Mouse (Mus musculus): ENCODE measurements around the gene Pkp4. TPM values are rescaled to one million over a fixed set of nuclear protein-coding genes. Genes with fewer than 3 reads are reported as not detected.

Pkp4 gene
- polyA plus RNA-seq, 1 experiment from 2014 or later, result 28.3 TPM

GRCm38 (mm10) chr2:59167830-59168229 is 7.2 kb downstream of the Pkp4 start:
- Histone ChIP-seq H3K4me1 (peaks cover 23% of the 10 kb centered on the region), H3K4me3 (no peak overlapping the region), H3K4me2 (no peak overlapping the region), H3K9ac (no peak overlapping the region), H3K9me3 (no peaks in the 10 kb centered on the region), H3K27me3 (no peaks in the 10 kb centered on the region), H3K36me3 (no peaks in the 10 kb centered on the region), H3K27ac (no peak overlapping the region)
- WGBS, result 70% methylated on average over 4 of the region's 4 CpGs
- no peak for ATAC-seq (ENCODE audit: insufficient number of reproducible peaks, insufficient read depth, low FRiP score, low TSS enrichment, low read depth)

DNA sequence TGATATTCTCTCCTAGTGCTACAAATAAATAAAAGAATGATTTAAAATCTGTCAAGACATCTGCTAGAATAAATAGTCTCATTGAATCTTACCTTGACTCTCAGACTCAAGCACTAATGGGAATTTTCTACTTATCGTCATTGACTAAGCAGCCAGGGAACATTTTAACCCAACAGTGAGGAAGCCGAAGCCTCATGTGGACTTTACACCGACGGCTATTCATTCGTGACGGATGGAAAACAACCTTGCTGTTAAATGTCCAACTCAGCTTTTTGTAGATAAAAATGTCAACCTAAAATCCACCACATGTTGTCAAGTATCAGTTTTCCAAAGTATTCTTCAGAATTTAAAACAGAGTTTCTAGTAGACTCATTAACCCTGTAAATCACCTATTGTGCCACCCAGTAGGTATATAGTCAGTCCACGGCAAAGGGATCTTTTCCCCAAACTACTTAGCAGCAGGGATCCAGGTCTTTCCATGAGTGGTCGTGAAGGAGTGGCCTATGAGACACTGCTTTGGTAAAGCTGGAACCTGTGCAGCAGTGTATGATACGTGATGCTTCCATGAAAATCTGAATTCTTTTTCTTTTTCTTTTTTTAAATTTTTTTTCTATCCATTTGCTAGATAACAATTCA is 9.0 kb downstream of the Pkp4 start:
- 85% methylated on average over 9 of the region's 9 CpGs for WGBS
- Histone ChIP-seq H3K9ac (no peak overlapping the region), H3K4me1 (peaks cover 22% of the 10 kb centered on the region)

DNA sequence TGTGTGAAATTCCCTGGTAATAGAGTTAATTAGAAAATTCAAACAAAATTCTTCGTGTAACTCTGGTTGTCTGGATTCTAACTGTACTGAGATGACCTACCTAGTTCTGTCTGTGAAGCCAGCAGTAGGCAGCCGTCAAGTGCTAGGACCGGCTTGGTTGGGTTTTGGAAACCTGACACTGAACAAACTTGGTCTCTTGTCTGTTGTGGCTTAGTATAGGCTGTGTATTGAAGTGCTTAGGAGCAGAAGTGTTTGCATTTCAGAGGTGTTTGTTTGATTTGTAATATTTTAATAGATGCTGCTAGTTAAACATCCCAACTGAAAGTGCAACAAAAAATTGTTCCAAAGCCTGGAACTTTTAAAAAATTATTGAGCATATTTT is 9.5 kb downstream of the Pkp4 start:
- no peak for ATAC-seq (ENCODE audit: insufficient number of reproducible peaks, insufficient read depth, low FRiP score, low TSS enrichment, low read depth)
- Histone ChIP-seq H3K9ac (no peak overlapping the region), H3K27me3 (no peaks in the 10 kb centered on the region), H3K4me3 (no peak overlapping the region), H3K4me1 (peaks cover 22% of the 10 kb centered on the region), H3K9me3 (no peaks in the 10 kb centered on the region), H3K36me3 (no peaks in the 10 kb centered on the region), H3K4me2 (no peak overlapping the region), H3K27ac (no peak overlapping the region)
- WGBS, result 53% methylated on average over 3 of the region's 3 CpGs

More for the DNA sequence above, 9.0 kb downstream of the Pkp4 start:
- Histone ChIP-seq H3K4me3 (no peak overlapping the region), H3K4me2 (no peak overlapping the region), H3K9me3 (no peaks in the 10 kb centered on the region), H3K27ac (no peak overlapping the region), H3K27me3 (no peaks in the 10 kb centered on the region), H3K36me3 (no peaks in the 10 kb centered on the region)
- no peak for ATAC-seq (ENCODE audit: insufficient number of reproducible peaks, insufficient read depth, low FRiP score, low TSS enrichment, low read depth)

DNA sequence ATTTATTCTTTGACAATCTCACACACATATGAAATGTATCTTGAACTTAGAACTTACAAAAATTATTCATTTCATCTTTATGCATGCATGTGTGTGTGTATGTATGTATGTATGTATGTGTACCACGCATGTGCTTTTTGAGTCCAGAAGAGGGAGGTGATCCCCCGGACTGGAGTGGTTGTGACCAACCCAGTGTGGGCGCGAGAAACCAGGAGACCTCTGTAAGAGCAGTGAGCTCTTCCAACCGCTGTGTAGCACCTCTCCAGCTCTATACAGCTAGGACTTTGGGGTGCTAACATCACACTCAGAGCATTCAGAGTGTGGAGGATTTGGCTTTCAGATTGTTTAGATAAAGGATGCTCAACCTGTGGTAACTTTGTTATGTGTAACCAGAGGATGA is 9.9 kb downstream of the Pkp4 start:
- no peak overlapping the region for H3K9ac ChIP-seq
- 93% methylated on average over 5 of the region's 5 CpGs for WGBS
- H3K4me2 ChIP-seq, result no peak overlapping the region
- no peaks in the 10 kb centered on the region for H3K9me3 ChIP-seq
- H3K36me3 ChIP-seq, result no peaks in the 10 kb centered on the region
- H3K27ac ChIP-seq, result no peak overlapping the region
- H3K4me1 ChIP-seq, result peaks cover 22% of the 10 kb centered on the region
- ATAC-seq (ENCODE audit: insufficient number of reproducible peaks, insufficient read depth, low FRiP score, low TSS enrichment, low read depth), result no peak
- no peak overlapping the region for H3K4me3 ChIP-seq
- H3K27me3 ChIP-seq, result no peaks in the 10 kb centered on the region

GRCm38 (mm10) chr2:59171533-59171932 is 10.9 kb downstream of the Pkp4 start:
- WGBS, result 64% methylated on average over 5 of the region's 5 CpGs
- ATAC-seq (ENCODE audit: insufficient number of reproducible peaks, insufficient read depth, low FRiP score, low TSS enrichment, low read depth), result no peak
- H3K36me3 ChIP-seq, result no peaks in the 10 kb centered on the region
- no peaks in the 10 kb centered on the region for H3K27me3 ChIP-seq
- H3K4me2 ChIP-seq, result no peak overlapping the region
- no peak overlapping the region for H3K9ac ChIP-seq
- no peaks in the 10 kb centered on the region for H3K9me3 ChIP-seq
- H3K4me3 ChIP-seq, result no peak overlapping the region
- no peak overlapping the region for H3K27ac ChIP-seq
- H3K4me1 ChIP-seq, result peaks cover 22% of the 10 kb centered on the region

GRCm38 (mm10) chr2:59175926-59176325 is 15.3 kb downstream of the Pkp4 start:
- Histone ChIP-seq H3K36me3 (no peaks in the 10 kb centered on the region), H3K9me3 (no peaks in the 10 kb centered on the region), H3K4me2 (no peak overlapping the region), H3K27ac (no peak overlapping the region), H3K9ac (no peak overlapping the region), H3K4me1 (peaks cover 38% of the 10 kb centered on the region), H3K27me3 (no peaks in the 10 kb centered on the region), H3K4me3 (no peak overlapping the region)
- 95% methylated on average over 6 of the region's 6 CpGs for WGBS
- ATAC-seq (ENCODE audit: insufficient number of reproducible peaks, insufficient read depth, low FRiP score, low TSS enrichment, low read depth), result no peak

- ATAC-seq (ENCODE audit: insufficient number of reproducible peaks, insufficient read depth, low FRiP score, low TSS enrichment, low read depth), result no peak
- WGBS, result 91% methylated on average over 8 of the region's 8 CpGs
- no peak overlapping the region for H3K4me2 ChIP-seq
- H3K4me3 ChIP-seq, result no peak overlapping the region
- H3K9me3 ChIP-seq, result no peaks in the 10 kb centered on the region
- H3K4me1 ChIP-seq, result peaks cover 23% of the 10 kb centered on the region; the same call in 1 of the 2 replicates
- no peaks in the 10 kb centered on the region for H3K36me3 ChIP-seq
- no peak overlapping the region for H3K27ac ChIP-seq
- H3K27me3 ChIP-seq, result no peaks in the 10 kb centered on the region
- H3K9ac ChIP-seq, result no peak overlapping the region
Measured at GRCm38 (mm10) chr2:59178191-59178590, 17.5 kb downstream of the Pkp4 start.

- H3K27ac ChIP-seq, result no peak overlapping the region
- H3K4me1 ChIP-seq, result peaks cover 19% of the 10 kb centered on the region; the same call in 1 of the 2 replicates
- H3K4me3 ChIP-seq, result no peak overlapping the region
- H3K9me3 ChIP-seq, result no peaks in the 10 kb centered on the region
- H3K4me2 ChIP-seq, result no peak overlapping the region
- H3K36me3 ChIP-seq, result no peaks in the 10 kb centered on the region
- H3K9ac ChIP-seq, result no peak overlapping the region
- H3K27me3 ChIP-seq, result no peaks in the 10 kb centered on the region
- ATAC-seq (ENCODE audit: insufficient number of reproducible peaks, insufficient read depth, low FRiP score, low TSS enrichment, low read depth), result no peak
- WGBS, result 58% methylated on average over 4 of the region's 4 CpGs
Measured at GRCm38 (mm10) chr2:59178960-59179359, 18.3 kb downstream of the Pkp4 start.

DNA sequence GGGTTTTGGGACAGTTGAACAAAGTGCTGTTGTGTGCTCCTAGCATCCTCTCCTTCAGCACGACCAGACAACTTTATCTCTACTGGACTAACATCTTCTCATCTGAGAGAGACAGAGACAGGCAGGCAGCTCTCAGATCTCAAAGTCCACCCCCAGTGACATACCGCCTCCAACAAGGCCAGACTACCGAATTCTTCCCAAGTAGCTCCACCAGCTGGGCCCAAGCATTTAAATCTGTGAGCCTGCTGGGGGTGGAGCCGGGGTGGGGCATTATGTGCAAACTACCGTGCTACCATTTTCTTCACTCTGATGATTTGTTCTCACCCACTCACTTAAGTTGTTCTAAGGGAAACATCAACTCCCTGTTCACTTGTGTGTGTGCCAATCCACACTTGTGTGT is 18.8 kb downstream of the Pkp4 start:
- Histone ChIP-seq H3K9me3 (no peaks in the 10 kb centered on the region), H3K9ac (no peak overlapping the region), H3K36me3 (no peaks in the 10 kb centered on the region), H3K27ac (no peak overlapping the region), H3K4me1 (peaks cover 19% of the 10 kb centered on the region; the same call in 1 of the 2 replicates), H3K4me3 (no peak overlapping the region), H3K4me2 (no peak overlapping the region), H3K27me3 (no peaks in the 10 kb centered on the region)
- no peak for ATAC-seq (ENCODE audit: insufficient number of reproducible peaks, insufficient read depth, low FRiP score, low TSS enrichment, low read depth)
- 58% methylated on average over 5 of the region's 5 CpGs for WGBS

- no peak overlapping the region for H3K4me2 ChIP-seq
- WGBS, result 75% methylated on average over 15 of the region's 15 CpGs
- no peak overlapping the region for H3K9ac ChIP-seq
- H3K4me1 ChIP-seq, result peaks cover 19% of the 10 kb centered on the region; the same call in 1 of the 2 replicates
- no peak for ATAC-seq (ENCODE audit: insufficient number of reproducible peaks, insufficient read depth, low FRiP score, low TSS enrichment, low read depth)
- no peaks in the 10 kb centered on the region for H3K9me3 ChIP-seq
- no peaks in the 10 kb centered on the region for H3K27me3 ChIP-seq
- H3K27ac ChIP-seq, result no peak overlapping the region
- H3K36me3 ChIP-seq, result no peaks in the 10 kb centered on the region
- no peak overlapping the region for H3K4me3 ChIP-seq
Measured at GRCm38 (mm10) chr2:59181321-59182113, 20.9 kb downstream of the Pkp4 start.

GRCm38 (mm10) chr2:59183541-59183940 is 22.9 kb downstream of the Pkp4 start:
- 84% methylated on average over 4 of the region's 4 CpGs for WGBS

More at GRCm38 (mm10) chr2:59183541-59183940, 22.9 kb downstream of the Pkp4 start:
- Histone ChIP-seq H3K9me3 (no peaks in the 10 kb centered on the region), H3K27ac (no peak overlapping the region), H3K4me1 (peaks cover 17% of the 10 kb centered on the region; the same call in 1 of the 2 replicates), H3K4me3 (no peak overlapping the region), H3K4me2 (no peak overlapping the region), H3K27me3 (no peaks in the 10 kb centered on the region), H3K36me3 (peaks cover 13% of the 10 kb centered on the region), H3K9ac (no peak overlapping the region)
- no peak for ATAC-seq (ENCODE audit: insufficient number of reproducible peaks, insufficient read depth, low FRiP score, low TSS enrichment, low read depth)

Data from embryonic facial prominence, embryonic 13.5 days (tissue).